Mouse (Mus musculus): ENCODE data around the gene Psma7.

DNA sequence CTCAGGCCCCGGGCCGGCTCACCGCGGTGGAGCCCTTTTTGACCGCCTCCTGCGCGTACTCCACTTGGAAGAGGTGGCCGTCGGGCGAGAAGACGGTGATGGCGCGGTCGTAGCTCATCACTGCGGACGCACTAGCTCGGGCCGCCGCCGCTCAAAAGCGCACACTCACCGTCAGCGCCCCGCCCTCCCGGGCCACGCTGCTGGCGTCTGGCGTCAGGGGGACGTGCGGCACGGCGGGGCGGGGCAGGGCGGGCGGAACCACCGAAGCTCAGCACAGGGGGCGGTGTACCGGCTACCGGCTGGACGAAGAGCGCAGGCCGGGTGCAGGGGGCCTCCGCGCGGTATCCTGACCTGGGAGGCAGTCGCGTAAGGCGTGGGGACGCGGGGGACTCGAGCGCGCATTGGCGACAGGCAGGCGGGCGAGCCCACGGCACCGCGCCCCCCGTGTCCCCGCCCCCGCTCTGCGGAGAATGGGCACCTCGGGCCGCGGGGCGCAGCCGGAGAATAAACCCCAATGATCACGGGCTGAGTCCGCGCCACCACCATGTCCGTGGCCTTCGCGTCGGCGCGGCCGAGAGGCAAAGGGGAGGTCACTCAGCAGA lies at the start of gene Psma7, which contains the start of gene Ss18l1:
- TF ChIP-seq CTCF (IDR thresholded peaks at IDR 0.05; ENCODE audit: insufficient read depth, low read length) (no peak), POLR2A (IDR thresholded peaks at IDR 0.05; ENCODE audit: borderline replicate concordance, extremely low read depth, low read depth, low read length) (peak; percentile 82; the same call in 1 of the 2 replicates)

Measured in lung, adult 2 months (tissue).